Mouse (Mus musculus): ENCODE measurements around the gene Cstb.

Cstb gene

GRCm38 (mm10) chr10:78425181-78426041, at the start of gene Cstb:
Gene Cstb (plus strand): TSS chr10:78425669.
- peak; percentile 92 for DNase-seq (ENCODE audit: low read depth, low spot score)

GRCm38 (mm10) chr10:78378516-78378915, 47.0 kb upstream of the Cstb start:
- DNase-seq (ENCODE audit: low read depth, low spot score) = peak; percentile 41

- no peak for DNase-seq (ENCODE audit: low read depth, low spot score)
These were observed 41.9 kb upstream of the Cstb start for GRCm38 (mm10) chr10:78383567-78383966.

GRCm38 (mm10) chr10:78385520-78385919, 39.9 kb upstream of the Cstb start:
- peak; percentile 39 for DNase-seq (ENCODE audit: low read depth, low spot score)

GRCm38 (mm10) chr10:78388216-78388980, 37.1 kb upstream of the Cstb start:
- DNase-seq (ENCODE audit: low read depth, low spot score) = no peak

GRCm38 (mm10) chr10:78390982-78391470, 34.4 kb upstream of the Cstb start:
- no peak for DNase-seq (ENCODE audit: low read depth, low spot score)

- DNase-seq (ENCODE audit: low read depth, low spot score) = peak; percentile 88
These were observed 33.4 kb upstream of the Cstb start for GRCm38 (mm10) chr10:78392072-78392471.

GRCm38 (mm10) chr10:78395377-78395776, 30.1 kb upstream of the Cstb start:
- DNase-seq (ENCODE audit: low read depth, low spot score) = no peak

GRCm38 (mm10) chr10:78395819-78396624, 29.4 kb upstream of the Cstb start:
- peak; percentile 94 for DNase-seq (ENCODE audit: low read depth, low spot score)

GRCm38 (mm10) chr10:78396625-78396885, 28.9 kb upstream of the Cstb start:
- no peak for DNase-seq (ENCODE audit: low read depth, low spot score)

GRCm38 (mm10) chr10:78399090-78399657, 26.3 kb upstream of the Cstb start:
- peak; percentile 87 for DNase-seq (ENCODE audit: low read depth, low spot score)

GRCm38 (mm10) chr10:78401127-78401526, 24.3 kb upstream of the Cstb start:
- no peak for DNase-seq (ENCODE audit: low read depth, low spot score)

- DNase-seq (ENCODE audit: low read depth, low spot score) = peak; percentile 62
These were observed 23.1 kb upstream of the Cstb start for GRCm38 (mm10) chr10:78402301-78402922.

GRCm38 (mm10) chr10:78406152-78406551, 19.3 kb upstream of the Cstb start:
- no peak for DNase-seq (ENCODE audit: low read depth, low spot score)

- no peak for DNase-seq (ENCODE audit: low read depth, low spot score)
These were observed 18.3 kb upstream of the Cstb start for GRCm38 (mm10) chr10:78407132-78407531.

GRCm38 (mm10) chr10:78409035-78409788, 16.3 kb upstream of the Cstb start:
- no peak for DNase-seq (ENCODE audit: low read depth, low spot score)

GRCm38 (mm10) chr10:78411851-78412250, 13.6 kb upstream of the Cstb start:
- no peak for DNase-seq (ENCODE audit: low read depth, low spot score)

- peak; percentile 99 for DNase-seq (ENCODE audit: low read depth, low spot score)
These were observed 12.9 kb upstream of the Cstb start, which contains the start of gene Rrp1 for GRCm38 (mm10) chr10:78412319-78413151. Gene Rrp1 (minus strand): TSS chr10:78413043.

- DNase-seq (ENCODE audit: low read depth, low spot score) = no peak
These were observed 12.3 kb upstream of the Cstb start for GRCm38 (mm10) chr10:78413152-78413520.
